Mouse (Mus musculus) ES-E14 (cell line): ENCODE data around the gene Spata1.

Experiments used
- CHD2 ChIP-seq: IDR thresholded peaks from 2 replicates; pipeline ENCODE4 v1.6.1; 2014; ENCODE audit warnings: mild to moderate bottlenecking, low read depth, low read length, inconsistent platforms
- ZNF384 ChIP-seq: IDR thresholded peaks from 2 replicates; pipeline ENCODE4 v1.6.1; 2012; ENCODE audit warnings: low read depth, low read length, inconsistent platforms

DNA sequence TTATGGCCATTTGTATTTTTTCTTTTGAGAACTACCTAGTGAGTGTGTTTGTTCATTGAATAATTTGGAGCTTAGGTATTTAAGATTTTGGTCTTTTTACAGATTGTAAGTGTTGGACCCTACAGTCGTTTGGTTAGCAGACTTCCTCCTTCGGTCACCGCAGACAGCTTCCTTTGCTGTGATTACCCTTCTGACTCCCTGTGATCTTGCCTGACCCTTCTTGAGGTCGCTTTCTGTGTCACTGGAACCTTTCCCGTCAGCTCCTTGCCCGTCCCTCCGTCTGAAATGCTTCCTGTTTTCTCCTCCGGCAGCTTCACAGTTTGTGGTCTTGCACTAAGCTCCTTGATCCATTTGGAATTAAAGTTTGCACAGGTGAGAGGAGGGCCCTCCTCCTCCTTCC lies 77.8 kb downstream of the Spata1 start:
- TF ChIP-seq CHD2: no peak
- no peak for TF ChIP-seq ZNF384
